Mouse (Mus musculus): Measurements from ENCODE around the gene Rab3il1. TPM values are rescaled to one million over a fixed set of nuclear protein-coding genes. Genes with fewer than 3 reads are reported as not detected.

The Rab3il1 gene
- polyA plus RNA-seq, 1 experiment from 2014 or later, result 54.0 TPM

DNA sequence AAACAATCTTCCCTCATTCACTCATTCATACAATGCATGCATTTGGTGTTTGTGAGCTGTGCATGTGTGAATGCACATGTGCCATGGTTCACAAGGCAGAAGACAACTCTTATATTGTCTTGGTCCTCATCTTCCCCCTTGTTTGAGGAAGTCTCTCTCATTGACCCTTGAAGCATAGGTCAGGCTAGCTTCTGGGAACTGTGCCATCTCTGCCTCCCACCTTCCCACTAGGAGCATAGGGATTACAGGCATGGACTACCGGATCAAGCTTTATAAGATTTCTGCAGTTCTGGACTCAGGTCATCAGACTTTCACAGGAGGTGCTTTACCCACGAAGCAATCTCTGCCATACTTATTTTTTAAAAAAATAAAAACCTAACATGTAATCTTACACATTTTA lies 36.1 kb downstream of the Rab3il1 start:
- no peaks in the 10 kb centered on the region for H3K27me3 ChIP-seq (ENCODE audit: control insufficient read depth, insufficient read depth, low read length)
- no peak overlapping the region for H3K4me2 ChIP-seq
- no peak for ATAC-seq (replicated peaks; ENCODE audit: insufficient number of reproducible peaks, low FRiP score, low TSS enrichment)
- peaks cover 3% of the 10 kb centered on the region; the same call in 1 of the 2 replicates for H3K36me3 ChIP-seq (ENCODE audit: control insufficient read depth, insufficient read depth, low read length)
- H3K9ac ChIP-seq (ENCODE audit: low read depth, low read length), result no peak overlapping the region
- H3K9me3 ChIP-seq (replicated peaks; ENCODE audit: control insufficient read depth, low read length), result no peaks in the 10 kb centered on the region
- H3K27ac ChIP-seq (ENCODE audit: low read depth, low read length), result no peak overlapping the region
- 76% methylated on average over 2 of the region's 2 CpGs for WGBS (ENCODE audit: insufficient replicate concordance)
- H3K4me3 ChIP-seq (ENCODE audit: low read depth, low read length), result no peak overlapping the region
- H3K4me1 ChIP-seq (ENCODE audit: control insufficient read depth, insufficient read depth, low read length), result peaks cover 24% of the 10 kb centered on the region

DNA sequence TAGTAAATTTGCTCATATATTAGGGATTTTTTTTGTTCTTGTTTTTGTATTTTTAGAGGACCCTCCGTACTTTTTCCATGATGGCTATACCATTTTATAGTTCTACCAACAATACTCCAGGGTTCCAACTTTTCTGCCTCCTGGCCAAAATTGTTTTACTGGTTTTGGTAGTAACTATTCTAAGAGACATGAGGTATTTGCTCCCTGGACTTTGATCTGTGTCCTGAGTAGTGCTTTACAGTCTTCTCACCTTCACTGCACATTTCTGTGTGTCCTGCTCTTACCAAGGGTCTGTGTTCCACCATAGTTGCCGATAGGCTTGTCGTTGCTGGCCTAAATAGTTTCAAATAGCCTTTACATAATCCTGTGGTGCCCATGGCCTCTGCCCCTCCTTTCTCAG lies 36.9 kb downstream of the Rab3il1 start:
- no peak for ATAC-seq (replicated peaks; ENCODE audit: insufficient number of reproducible peaks, low FRiP score, low TSS enrichment)
- H3K4me2 ChIP-seq, result peak overlapping the region; percentile 23
- peak overlapping the region; percentile 84 for H3K27ac ChIP-seq (ENCODE audit: low read depth, low read length)
- H3K9me3 ChIP-seq (replicated peaks; ENCODE audit: control insufficient read depth, low read length), result no peaks in the 10 kb centered on the region
- no peaks in the 10 kb centered on the region for H3K27me3 ChIP-seq (ENCODE audit: control insufficient read depth, insufficient read depth, low read length)
- no peak overlapping the region for H3K4me3 ChIP-seq (ENCODE audit: low read depth, low read length)
- 72% methylated on average over 3 of the region's 3 CpGs for WGBS (ENCODE audit: insufficient replicate concordance)
- H3K4me1 ChIP-seq (ENCODE audit: control insufficient read depth, insufficient read depth, low read length), result peaks cover 32% of the 10 kb centered on the region
- H3K9ac ChIP-seq (ENCODE audit: low read depth, low read length), result no peak overlapping the region
- peaks cover 3% of the 10 kb centered on the region; the same call in 1 of the 2 replicates for H3K36me3 ChIP-seq (ENCODE audit: control insufficient read depth, insufficient read depth, low read length)

GRCm38 (mm10) chr19:10038910-10039309 lies 37.4 kb downstream of the Rab3il1 start:
- ATAC-seq (replicated peaks; ENCODE audit: insufficient number of reproducible peaks, low FRiP score, low TSS enrichment), result no peak
- Histone ChIP-seq H3K9ac (ENCODE audit: low read depth, low read length) (0 out of 2 replicates have a peak overlapping the region, but pooled peaks have one; percentile 40), H3K36me3 (ENCODE audit: control insufficient read depth, insufficient read depth, low read length) (peaks cover 3% of the 10 kb centered on the region; the same call in 1 of the 2 replicates), H3K27ac (ENCODE audit: low read depth, low read length) (peak overlapping the region; percentile 84), H3K4me2 (peak overlapping the region; percentile 23), H3K4me1 (ENCODE audit: control insufficient read depth, insufficient read depth, low read length) (peaks cover 35% of the 10 kb centered on the region), H3K9me3 (replicated peaks; ENCODE audit: control insufficient read depth, low read length) (no peaks in the 10 kb centered on the region), H3K27me3 (ENCODE audit: control insufficient read depth, insufficient read depth, low read length) (no peaks in the 10 kb centered on the region), H3K4me3 (ENCODE audit: low read depth, low read length) (no peak overlapping the region)
- 16% methylated on average over 3 of the region's 3 CpGs for WGBS (ENCODE audit: insufficient replicate concordance)

DNA sequence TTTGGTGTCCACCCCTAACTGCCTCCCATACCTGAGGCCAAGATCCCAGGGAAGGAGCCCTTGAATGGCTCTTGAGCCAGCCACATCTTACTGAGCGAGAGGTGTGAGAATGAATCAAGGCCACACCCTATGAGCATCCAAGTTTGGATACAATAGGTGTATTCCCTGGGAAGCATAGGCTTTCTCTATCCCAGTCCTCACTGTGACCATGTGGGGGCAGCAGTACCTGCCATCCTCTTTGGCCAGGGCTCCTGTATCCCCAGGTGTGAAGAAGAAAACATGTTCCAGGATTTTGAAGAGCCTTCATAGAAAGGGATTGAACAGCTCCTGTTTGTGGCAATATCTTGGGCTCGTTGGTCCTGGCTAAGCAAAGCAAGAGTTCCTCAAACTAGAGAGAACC lies 38.1 kb downstream of the Rab3il1 start:
- H3K9ac ChIP-seq (ENCODE audit: low read depth, low read length), result no peak overlapping the region
- no peaks in the 10 kb centered on the region for H3K27me3 ChIP-seq (ENCODE audit: control insufficient read depth, insufficient read depth, low read length)
- H3K9me3 ChIP-seq (replicated peaks; ENCODE audit: control insufficient read depth, low read length), result no peaks in the 10 kb centered on the region
- H3K36me3 ChIP-seq (ENCODE audit: control insufficient read depth, insufficient read depth, low read length), result no peaks in the 10 kb centered on the region
- no peak overlapping the region for H3K4me3 ChIP-seq (ENCODE audit: low read depth, low read length)
- WGBS (ENCODE audit: insufficient replicate concordance), result 73% methylated on average over 2 of the region's 2 CpGs
- H3K27ac ChIP-seq (ENCODE audit: low read depth, low read length), result peak overlapping the region; percentile 84
- H3K4me2 ChIP-seq, result no peak overlapping the region
- H3K4me1 ChIP-seq (ENCODE audit: control insufficient read depth, insufficient read depth, low read length), result peaks cover 35% of the 10 kb centered on the region
- ATAC-seq (replicated peaks; ENCODE audit: insufficient number of reproducible peaks, low FRiP score, low TSS enrichment), result no peak

- Histone ChIP-seq H3K9ac (ENCODE audit: low read depth, low read length) (peak overlapping the region; percentile 79; the same call in 1 of the 2 replicates), H3K4me2 (peak overlapping the region; percentile 95), H3K27ac (ENCODE audit: low read depth, low read length) (peak overlapping the region; percentile 78; the same call in 1 of the 2 replicates), H3K36me3 (ENCODE audit: control insufficient read depth, insufficient read depth, low read length) (no peaks in the 10 kb centered on the region), H3K9me3 (replicated peaks; ENCODE audit: control insufficient read depth, low read length) (no peaks in the 10 kb centered on the region), H3K4me1 (ENCODE audit: control insufficient read depth, insufficient read depth, low read length) (peaks cover 36% of the 10 kb centered on the region), H3K4me3 (ENCODE audit: low read depth, low read length) (peak overlapping the region; percentile 76), H3K27me3 (ENCODE audit: control insufficient read depth, insufficient read depth, low read length) (no peaks in the 10 kb centered on the region)
- no peak for ATAC-seq (replicated peaks; ENCODE audit: insufficient number of reproducible peaks, low FRiP score, low TSS enrichment)
- 6% methylated on average over 20 of the region's 20 CpGs for WGBS (ENCODE audit: insufficient replicate concordance)
Observed at GRCm38 (mm10) chr19:10040866-10041387, 39.5 kb downstream of the Rab3il1 start.

GRCm38 (mm10) chr19:10041388-10042148 lies 40.1 kb downstream of the Rab3il1 start, which contains the start of gene Fads3:
TSS of gene Fads3 (plus strand) at chr19:10041569.
- peak within 1 kb of the TSS; percentile 76 for H3K4me3 ChIP-seq (ENCODE audit: low read depth, low read length)
- H3K9me3 ChIP-seq (replicated peaks; ENCODE audit: control insufficient read depth, low read length), result no peaks in the 10 kb centered on the region
- ATAC-seq (replicated peaks; ENCODE audit: insufficient number of reproducible peaks, low FRiP score, low TSS enrichment), result peak; percentile 91
- no peaks in the 10 kb centered on the region for H3K27me3 ChIP-seq (ENCODE audit: control insufficient read depth, insufficient read depth, low read length)
- H3K4me1 ChIP-seq (ENCODE audit: control insufficient read depth, insufficient read depth, low read length), result peaks cover 43% of the 10 kb centered on the region
- peak within 1 kb of the TSS; percentile 79 for H3K9ac ChIP-seq (ENCODE audit: low read depth, low read length)
- under 1% methylated on average over 58 of the region's 69 CpGs for WGBS (ENCODE audit: insufficient replicate concordance)
- H3K4me2 ChIP-seq, result peak within 1 kb of the TSS; percentile 95
- H3K27ac ChIP-seq (ENCODE audit: low read depth, low read length), result peak within 1 kb of the TSS; percentile 78
- H3K36me3 ChIP-seq (ENCODE audit: control insufficient read depth, insufficient read depth, low read length), result no peaks in the 10 kb centered on the region

DNA sequence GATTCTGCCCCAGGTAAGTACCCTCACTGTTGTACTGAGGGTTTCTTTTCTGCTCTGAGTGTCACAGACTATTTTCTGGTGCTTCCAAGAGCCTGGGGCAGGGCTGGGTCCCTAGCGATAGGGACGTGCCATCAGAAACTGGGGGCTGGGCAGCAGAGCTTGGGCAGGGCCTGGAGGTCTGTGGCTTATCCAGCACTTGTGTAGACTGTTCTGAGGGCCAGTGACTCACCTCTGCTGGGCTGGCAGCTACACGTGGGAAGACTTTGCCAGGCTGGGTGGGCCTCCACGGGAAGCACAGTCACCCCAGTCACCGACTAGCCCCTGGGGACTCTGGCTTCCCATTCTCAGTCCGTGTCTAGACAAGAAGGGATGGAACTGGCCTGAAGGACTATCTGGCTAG lies 40.8 kb downstream of the Rab3il1 start:
- H3K27ac ChIP-seq (ENCODE audit: low read depth, low read length), result peak overlapping the region; percentile 78; the same call in 1 of the 2 replicates
- no peaks in the 10 kb centered on the region for H3K9me3 ChIP-seq (replicated peaks; ENCODE audit: control insufficient read depth, low read length)
- H3K36me3 ChIP-seq (ENCODE audit: control insufficient read depth, insufficient read depth, low read length), result no peaks in the 10 kb centered on the region
- H3K4me3 ChIP-seq (ENCODE audit: low read depth, low read length), result peak overlapping the region; percentile 76
- H3K4me2 ChIP-seq, result peak overlapping the region; percentile 95
- H3K4me1 ChIP-seq (ENCODE audit: control insufficient read depth, insufficient read depth, low read length), result peaks cover 47% of the 10 kb centered on the region
- no peaks in the 10 kb centered on the region for H3K27me3 ChIP-seq (ENCODE audit: control insufficient read depth, insufficient read depth, low read length)
- ATAC-seq (replicated peaks; ENCODE audit: insufficient number of reproducible peaks, low FRiP score, low TSS enrichment), result no peak
- 38% methylated on average over 6 of the region's 6 CpGs for WGBS (ENCODE audit: insufficient replicate concordance)
- H3K9ac ChIP-seq (ENCODE audit: low read depth, low read length), result peak overlapping the region; percentile 79

DNA sequence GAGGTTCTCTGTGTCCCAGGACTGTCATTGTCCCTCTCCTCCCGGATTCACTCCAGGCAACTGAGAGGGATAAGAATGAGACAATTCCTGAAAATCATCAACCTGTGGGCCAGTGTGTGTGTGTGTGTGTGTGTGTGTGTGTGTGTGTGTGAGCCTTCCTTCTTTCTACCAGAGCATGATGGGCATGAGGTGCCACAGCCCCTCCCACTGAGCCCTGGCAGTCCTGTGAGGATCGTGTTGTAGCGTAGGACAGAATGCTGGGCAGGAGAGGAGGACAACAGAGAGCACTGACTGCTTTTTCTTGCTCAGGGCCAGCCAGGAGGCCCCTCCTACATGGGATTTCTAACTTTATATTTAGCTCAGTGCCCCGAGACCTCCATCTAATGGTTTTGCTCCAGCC lies 41.3 kb downstream of the Rab3il1 start:
- H3K36me3 ChIP-seq (ENCODE audit: control insufficient read depth, insufficient read depth, low read length), result no peaks in the 10 kb centered on the region
- no peak for ATAC-seq (replicated peaks; ENCODE audit: insufficient number of reproducible peaks, low FRiP score, low TSS enrichment)
- no peaks in the 10 kb centered on the region for H3K9me3 ChIP-seq (replicated peaks; ENCODE audit: control insufficient read depth, low read length)
- no peaks in the 10 kb centered on the region for H3K27me3 ChIP-seq (ENCODE audit: control insufficient read depth, insufficient read depth, low read length)
- H3K4me2 ChIP-seq, result peak overlapping the region; percentile 95
- peak overlapping the region; percentile 76 for H3K4me3 ChIP-seq (ENCODE audit: low read depth, low read length)
- 78% methylated on average over 4 of the region's 4 CpGs for WGBS (ENCODE audit: insufficient replicate concordance)
- peaks cover 47% of the 10 kb centered on the region for H3K4me1 ChIP-seq (ENCODE audit: control insufficient read depth, insufficient read depth, low read length)
- H3K27ac ChIP-seq (ENCODE audit: low read depth, low read length), result peak overlapping the region; percentile 13; the same call in 1 of the 2 replicates
- H3K9ac ChIP-seq (ENCODE audit: low read depth, low read length), result peak overlapping the region; percentile 79
